Mouse (Mus musculus) heart, adult 2 months (tissue): ENCODE measurements around the gene Cda. TPM values are rescaled to one million over a fixed set of nuclear protein-coding genes. Genes with fewer than 3 reads are reported as not detected.
A peak's percentile ranks its signal among the peaks of the same experiment; 100 is the strongest.

Source experiments
- DNase-seq, 2 experiments: peaks; one replicate each; pipeline ENCODE4 v3.0.0; 2021
- H3K27ac ChIP-seq: fragments of 200-600 bp; 2 replicates; pipeline ENCODE4 v1.8.1; 2022
- H3K27me3 ChIP-seq: fragments of 200-500 bp; 2 replicates; pipeline ENCODE4 v1.6.1; 2012; ENCODE audit warnings: mild to moderate bottlenecking, low read length, inconsistent platforms, mixed read lengths; ENCODE audit not compliant: control insufficient read depth, insufficient read depth
- H3K36me3 ChIP-seq: fragments of 200-500 bp; 2 replicates; pipeline ENCODE4 v1.6.1; 2012; ENCODE audit warnings: low read length, inconsistent platforms; ENCODE audit not compliant: control insufficient read depth, insufficient read depth
- H3K4me1 ChIP-seq: fragments of 200-500 bp; 2 replicates; pipeline ENCODE4 v1.6.1; 2011; ENCODE audit warnings: low read length; ENCODE audit not compliant: control insufficient read depth, insufficient read depth
- H3K4me3 ChIP-seq: fragments of 200-600 bp; 2 replicates; pipeline ENCODE4 v1.8.1; 2022
- H3K79me2 ChIP-seq: fragments of 200-500 bp; replicated peaks from 2 replicates; pipeline ENCODE4 v1.6.1; 2012; ENCODE audit warnings: mild to moderate bottlenecking, inconsistent platforms, low read length, moderate library complexity, mixed read lengths; ENCODE audit not compliant: control insufficient read depth, insufficient read depth
- H3K9ac ChIP-seq: fragments of 200-500 bp; 2 replicates; pipeline ENCODE4 v1.6.1; 2012; ENCODE audit warnings: low read depth, mild to moderate bottlenecking, control low read depth, inconsistent platforms, low read length, mixed read lengths
- CTCF ChIP-seq: fragments of 200-600 bp; IDR thresholded peaks from 2 replicates; pipeline ENCODE4 v1.8.1; 2022; ENCODE audit warnings: antibody characterized with exemption, mild to moderate bottlenecking, moderate library complexity
- EP300 ChIP-seq: fragments of 200-500 bp; IDR thresholded peaks from 2 replicates; pipeline ENCODE4 v1.6.1; 2011; ENCODE audit warnings: low read depth, low read length, control low read depth; ENCODE audit not compliant: insufficient read depth
- POLR2A ChIP-seq: fragments of 200-500 bp; IDR thresholded peaks from 2 replicates; pipeline ENCODE4 v1.6.1; 2011; ENCODE audit warnings: mild to moderate bottlenecking, low read depth, low read length, control low read depth; ENCODE audit not compliant: insufficient read depth
- WGBS: fragments of 180-500 bp; shearing (Covaris S2); methylation state at CpG from one replicate; pipeline ENCODE4 v1.1.7; 2018; 5-methylcytosine and 5-hydroxymethylcytosine counted together
- intact Hi-C: fragments of 180-260 bp; cut with DNase I; formaldehyde crosslinking; loops from one replicate; pipeline ENCODE4 v1.15.1; 2025
- polyA plus RNA-seq: library from polyadenylated mRNA; depleted of rRNA; stranded (reverse); fragments of >200 nt; gene quantifications from 2 replicates; pipeline ENCODE4 v1.2.3, GENCODE M21; 2012
- total RNA-seq, 2 experiments: library from RNA; stranded (reverse); gene quantifications; 2 replicates each; pipeline ENCODE4 v1.2.3; 2021

The Cda gene
- total and polyA plus RNA-seq, 3 experiments, result 1.4 to 3.3 (median 1.4) TPM

DNA sequence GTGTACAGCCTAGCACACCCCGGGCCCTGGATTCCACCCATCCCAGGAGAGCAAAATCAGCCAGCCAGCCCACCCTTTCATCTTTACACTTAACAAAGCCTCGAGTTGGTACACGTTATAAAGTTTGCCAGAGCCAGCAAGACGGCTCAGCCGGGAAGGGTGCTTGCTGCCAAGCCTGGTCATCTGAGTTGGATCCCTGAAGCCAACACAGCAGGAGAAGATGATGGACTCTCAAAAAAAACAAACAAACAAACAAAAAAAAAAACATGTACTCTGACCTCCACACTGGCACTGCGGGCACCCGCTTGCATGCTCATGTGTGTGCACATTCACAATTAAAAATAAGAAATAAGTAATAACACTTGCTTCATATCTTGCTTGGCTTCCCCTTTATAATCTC, 25.7 kb downstream of the Cda start:
- 78% methylated on average over 7 of the region's 7 CpGs for WGBS
- DNase-seq, result no peak
- no peaks in the 10 kb centered on the region for H3K79me2 ChIP-seq
- H3K4me1 ChIP-seq, result peaks cover 11% of the 10 kb centered on the region
- H3K27me3 ChIP-seq, result no peaks in the 10 kb centered on the region
- H3K27ac ChIP-seq, result no peak overlapping the region
- no peak for TF ChIP-seq CTCF
- no peak for TF ChIP-seq EP300
- no peak for TF ChIP-seq POLR2A
- no peak overlapping the region for H3K4me3 ChIP-seq
- intact Hi-C loops, result no loop called here
- no peak overlapping the region for H3K9ac ChIP-seq
- H3K36me3 ChIP-seq, result no peaks in the 10 kb centered on the region

- intact Hi-C loops, result no loop called here
Observed at GRCm38 (mm10) chr4:138341393-138341792, 26.4 kb downstream of the Cda start.

GRCm38 (mm10) chr4:138339963-138340362, 27.8 kb downstream of the Cda start:
- intact Hi-C loops, result no loop called here
- 22% methylated on average over 4 of the region's 4 CpGs for WGBS
- no peak overlapping the region for H3K4me3 ChIP-seq
- H3K36me3 ChIP-seq, result no peaks in the 10 kb centered on the region
- TF ChIP-seq CTCF (peak; percentile 82), EP300 (no peak)
- no peak for DNase-seq
- H3K79me2 ChIP-seq, result no peaks in the 10 kb centered on the region
- H3K4me1 ChIP-seq, result peaks cover 10% of the 10 kb centered on the region
- no peaks in the 10 kb centered on the region for H3K27me3 ChIP-seq
- no peak overlapping the region for H3K9ac ChIP-seq
- H3K27ac ChIP-seq, result no peak overlapping the region

More at GRCm38 (mm10) chr4:138341393-138341792, 26.4 kb downstream of the Cda start:
- Histone ChIP-seq H3K4me3 (no peak overlapping the region), H3K36me3 (no peaks in the 10 kb centered on the region), H3K79me2 (no peaks in the 10 kb centered on the region), H3K27ac (no peak overlapping the region), H3K27me3 (no peaks in the 10 kb centered on the region), H3K4me1 (peaks cover 11% of the 10 kb centered on the region), H3K9ac (no peak overlapping the region)
- 62% methylated on average over 8 of the region's 8 CpGs for WGBS
- DNase-seq, result no peak
- TF ChIP-seq POLR2A (no peak), CTCF (no peak)

- intact Hi-C loops, result no loop called here
- no peaks in the 10 kb centered on the region for H3K4me1 ChIP-seq
- no peaks in the 10 kb centered on the region for H3K27me3 ChIP-seq
- DNase-seq, result no peak
- H3K4me3 ChIP-seq, result no peak overlapping the region
- TF ChIP-seq CTCF (no peak), POLR2A (no peak), EP300 (no peak)
- 83% methylated on average over 9 of the region's 9 CpGs for WGBS
- no peak overlapping the region for H3K27ac ChIP-seq
- H3K36me3 ChIP-seq, result no peaks in the 10 kb centered on the region
- H3K79me2 ChIP-seq, result no peaks in the 10 kb centered on the region
- H3K9ac ChIP-seq, result no peak overlapping the region
Observed at GRCm38 (mm10) chr4:138337341-138337740, 30.5 kb downstream of the Cda start.

DNA sequence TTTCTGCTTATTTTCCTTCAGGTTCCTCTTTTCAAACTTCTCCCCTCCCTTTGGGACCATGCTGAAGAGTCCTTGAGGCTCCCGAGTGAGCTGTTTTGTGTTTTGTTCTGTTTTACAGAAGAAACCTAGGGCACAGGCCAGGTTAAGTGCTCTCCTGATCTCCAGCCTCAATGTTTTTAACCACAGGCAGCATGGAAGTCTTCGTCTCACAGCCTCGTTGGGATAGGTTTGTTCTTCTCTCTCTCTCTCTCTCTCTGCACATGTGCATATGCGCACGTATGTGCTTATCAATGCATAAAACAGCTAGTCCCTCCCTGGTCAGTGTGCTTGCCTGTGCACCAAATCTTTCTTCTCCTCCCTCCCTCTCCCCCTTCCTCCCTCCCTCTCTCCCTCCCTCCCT, 30.9 kb downstream of the Cda start:
- 69% methylated on average over 5 of the region's 5 CpGs for WGBS
- no peak overlapping the region for H3K4me3 ChIP-seq
- no peak for TF ChIP-seq POLR2A
- no peak for TF ChIP-seq CTCF
- TF ChIP-seq EP300, result no peak

GRCm38 (mm10) chr4:138335648-138336047, 32.1 kb downstream of the Cda start:
- WGBS, result 86% methylated on average over 6 of the region's 6 CpGs
- intact Hi-C loops, result no loop called here
- H3K27ac ChIP-seq, result no peak overlapping the region

More for the DNA sequence above, 30.9 kb downstream of the Cda start:
- no peak for DNase-seq
- Histone ChIP-seq H3K4me1 (no peaks in the 10 kb centered on the region), H3K79me2 (no peaks in the 10 kb centered on the region), H3K27me3 (no peaks in the 10 kb centered on the region), H3K36me3 (no peaks in the 10 kb centered on the region), H3K27ac (no peak overlapping the region), H3K9ac (no peak overlapping the region)
- intact Hi-C loops, result no loop called here

More at GRCm38 (mm10) chr4:138335648-138336047, 32.1 kb downstream of the Cda start:
- Histone ChIP-seq H3K4me1 (no peaks in the 10 kb centered on the region), H3K4me3 (no peak overlapping the region), H3K27me3 (no peaks in the 10 kb centered on the region), H3K9ac (no peak overlapping the region), H3K79me2 (no peaks in the 10 kb centered on the region), H3K36me3 (no peaks in the 10 kb centered on the region)
- DNase-seq, result no peak
- TF ChIP-seq CTCF, result peak; percentile 71
- no peak for TF ChIP-seq EP300
- TF ChIP-seq POLR2A, result no peak
